Mouse (Mus musculus): ENCODE measurements around the gene Tmem127. TPM values are rescaled to one million over a fixed set of nuclear protein-coding genes. Genes with fewer than 3 reads are reported as not detected.
A peak's percentile ranks its signal among the peaks of the same experiment; 100 is the strongest.

Tmem127 gene
- polyA plus RNA-seq, 1 experiment from 2014 or later, result 58.7 TPM

DNA sequence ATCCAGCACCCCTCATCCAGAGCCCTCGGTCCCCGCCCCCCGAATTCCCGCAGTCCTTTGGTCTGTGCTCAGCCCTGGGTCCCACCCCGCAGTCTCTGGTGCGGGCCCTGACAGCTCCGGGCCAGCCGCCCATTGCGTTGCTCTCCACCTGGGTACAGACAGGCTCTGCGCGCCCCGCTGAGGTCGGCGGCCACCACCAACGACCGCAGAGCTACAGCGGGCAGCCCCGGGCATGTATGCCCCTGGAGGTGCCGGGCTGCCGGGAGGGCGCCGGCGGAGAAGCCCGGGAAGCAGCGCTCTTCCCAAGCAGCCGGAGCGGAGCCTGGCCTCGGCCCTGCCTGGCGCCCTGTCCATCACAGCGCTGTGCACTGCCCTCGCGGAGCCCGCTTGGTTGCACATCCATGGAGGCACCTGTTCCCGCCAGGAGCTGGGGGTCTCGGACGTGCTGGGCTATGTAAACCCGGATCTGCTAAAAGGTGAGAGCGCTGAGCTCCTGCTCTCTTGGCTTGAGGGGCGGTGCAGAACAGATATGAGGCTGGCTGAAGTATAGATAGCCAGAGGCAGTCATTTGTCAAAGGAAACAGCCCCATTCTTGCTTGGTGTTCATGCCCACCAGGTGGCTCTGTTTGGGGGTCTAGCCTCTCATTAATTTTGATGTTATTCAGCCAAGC lies 761 bp downstream of the Tmem127 start:
- under 1% methylated on average over 39 of the region's 39 CpGs for WGBS
- Histone ChIP-seq H3K9me3 (no peaks in the 10 kb centered on the region), H3K27me3 (no peaks in the 10 kb centered on the region), H3K27ac (replicated peaks) (peak overlapping the region; percentile 89), H3K4me1 (replicated peaks) (peaks cover 40% of the 10 kb centered on the region), H3K9ac (peak overlapping the region; percentile 96), H3K4me2 (peak overlapping the region; percentile 92), H3K4me3 (peak overlapping the region; percentile 99), H3K36me3 (peaks cover 28% of the 10 kb centered on the region)
- ATAC-seq (ENCODE audit: low FRiP score, low read depth), result peak; percentile 36

DNA sequence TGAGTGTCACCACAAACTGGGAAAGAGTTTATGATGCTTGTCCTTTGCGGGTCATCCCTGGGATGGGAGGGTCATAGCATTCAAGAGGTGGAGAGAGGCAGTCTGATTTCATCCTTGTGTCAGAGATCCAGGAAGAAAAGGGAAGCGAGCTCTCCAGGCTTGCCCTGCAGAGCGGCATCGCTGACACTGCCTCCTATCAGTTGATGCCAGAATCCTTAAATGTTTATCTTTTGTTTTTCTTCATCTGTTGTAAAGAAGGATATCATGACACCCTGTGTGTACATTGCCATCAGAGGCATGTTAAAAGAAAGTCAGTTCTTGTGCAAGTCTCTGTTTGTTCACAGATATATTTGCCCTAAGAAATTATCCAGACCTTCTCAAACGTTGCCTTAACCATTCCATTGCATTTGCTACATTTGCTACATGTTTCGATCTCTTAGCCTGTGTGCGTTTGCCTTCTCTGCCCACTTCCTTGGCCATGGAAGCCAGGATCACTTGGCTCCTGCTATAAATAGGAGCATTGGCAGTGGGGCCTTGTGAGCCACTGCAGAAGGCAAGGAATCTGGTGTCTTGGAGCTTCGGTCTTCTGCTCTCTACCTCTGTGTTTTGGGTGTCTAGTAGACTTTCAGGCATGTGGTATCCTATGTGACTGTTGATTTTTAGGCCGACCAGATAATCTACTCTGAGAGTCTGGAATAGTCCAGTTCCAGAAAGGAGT lies 2.7 kb downstream of the Tmem127 start:
- H3K27me3 ChIP-seq, result no peaks in the 10 kb centered on the region
- 92% methylated on average over 9 of the region's 9 CpGs for WGBS
- H3K36me3 ChIP-seq, result peaks cover 11% of the 10 kb centered on the region
- no peak overlapping the region for H3K4me3 ChIP-seq
- H3K4me1 ChIP-seq (replicated peaks), result peaks cover 40% of the 10 kb centered on the region
- no peak for ATAC-seq (ENCODE audit: low FRiP score, low read depth)
- no peak overlapping the region for H3K9ac ChIP-seq
- no peak overlapping the region for H3K27ac ChIP-seq (replicated peaks)
- 0 out of 2 replicates have a peak overlapping the region, but pooled peaks have one; percentile 92 for H3K4me2 ChIP-seq
- no peaks in the 10 kb centered on the region for H3K9me3 ChIP-seq

DNA sequence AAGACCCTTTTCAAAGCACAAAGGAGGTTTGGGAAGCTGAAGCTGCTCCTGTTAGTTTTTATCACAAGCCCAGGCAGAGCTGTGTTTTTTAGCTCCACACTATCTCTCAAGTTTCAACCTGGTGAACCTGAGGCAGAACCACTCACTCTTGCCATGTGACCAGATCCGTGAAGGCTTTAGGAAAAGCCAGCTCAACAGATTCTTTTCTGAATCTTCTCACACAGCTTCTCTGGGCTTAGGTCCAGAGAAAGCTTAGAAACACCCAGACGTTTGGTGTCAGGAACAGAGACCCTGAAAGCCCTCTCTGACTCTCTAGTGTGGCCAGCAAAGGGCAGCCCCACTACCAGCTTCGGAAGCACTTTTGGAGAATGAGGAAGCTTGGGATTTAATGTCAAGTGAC lies 3.7 kb downstream of the Tmem127 start:
- ATAC-seq (ENCODE audit: low FRiP score, low read depth), result no peak
- peaks cover 8% of the 10 kb centered on the region; the same call in 1 of the 2 replicates for H3K36me3 ChIP-seq
- peaks cover 36% of the 10 kb centered on the region for H3K4me1 ChIP-seq (replicated peaks)
- no peaks in the 10 kb centered on the region for H3K27me3 ChIP-seq
- 83% methylated on average over 3 of the region's 3 CpGs for WGBS
- H3K9me3 ChIP-seq, result no peaks in the 10 kb centered on the region
- H3K9ac ChIP-seq, result no peak overlapping the region
- no peak overlapping the region for H3K27ac ChIP-seq (replicated peaks)
- no peak overlapping the region for H3K4me3 ChIP-seq
- H3K4me2 ChIP-seq, result no peak overlapping the region

DNA sequence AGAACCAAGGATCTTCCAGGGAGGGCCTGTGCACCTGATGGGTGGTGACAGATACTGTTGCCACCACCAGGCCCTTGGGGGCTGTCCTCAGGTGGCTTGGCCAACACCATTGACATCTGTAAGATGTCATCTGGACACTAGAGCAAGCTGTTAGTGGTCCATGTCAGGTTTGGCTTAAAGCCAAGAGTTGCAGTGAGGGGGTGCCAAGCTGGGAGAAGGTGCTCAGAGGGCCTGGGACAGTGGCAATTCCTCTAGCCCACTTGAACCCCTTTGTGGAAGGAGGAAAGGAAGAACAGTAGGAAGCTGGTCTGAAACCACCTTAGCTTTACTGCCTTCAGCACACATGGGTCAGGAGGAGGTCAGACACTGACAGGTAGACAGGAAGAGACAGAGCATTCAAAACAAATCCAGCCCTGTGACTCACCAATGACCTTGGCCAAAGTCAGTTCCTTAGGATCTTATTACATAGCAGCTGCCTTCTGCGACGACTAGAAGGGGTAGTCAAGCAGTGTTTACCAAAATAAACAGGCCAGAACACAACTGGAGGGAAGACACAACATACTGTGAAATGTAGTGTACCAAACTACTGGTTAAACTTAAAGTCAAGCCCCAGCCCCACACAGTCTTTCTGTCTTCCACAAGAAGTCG lies 4.3 kb downstream of the Tmem127 start:
- Histone ChIP-seq H3K4me1 (replicated peaks) (peaks cover 31% of the 10 kb centered on the region), H3K9me3 (no peaks in the 10 kb centered on the region), H3K9ac (no peak overlapping the region), H3K4me2 (no peak overlapping the region), H3K4me3 (no peak overlapping the region), H3K27me3 (no peaks in the 10 kb centered on the region), H3K27ac (replicated peaks) (no peak overlapping the region), H3K36me3 (peaks cover 12% of the 10 kb centered on the region; the same call in 1 of the 2 replicates)
- 82% methylated on average over 3 of the region's 3 CpGs for WGBS
- no peak for ATAC-seq (ENCODE audit: low FRiP score, low read depth)

DNA sequence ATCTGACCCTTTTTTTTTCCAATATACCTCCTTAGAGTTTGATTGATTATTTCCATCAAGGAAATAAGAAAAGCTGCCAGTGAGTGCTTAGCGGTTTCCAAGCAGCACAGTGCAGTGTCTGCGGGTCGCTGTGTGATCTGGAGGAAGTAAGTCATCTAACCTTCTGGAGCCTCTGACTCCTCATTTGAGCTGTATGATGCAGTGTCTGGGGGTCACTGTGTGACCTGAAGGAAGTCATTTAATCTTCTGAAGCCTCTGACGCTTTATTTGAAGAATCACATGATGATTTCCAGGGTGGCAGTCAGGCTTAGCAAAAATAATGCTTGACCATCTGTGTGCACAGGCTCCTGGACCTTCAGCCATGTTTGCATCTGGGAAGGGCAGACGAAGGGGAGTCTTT lies 5.1 kb downstream of the Tmem127 start:
- no peaks in the 10 kb centered on the region for H3K27me3 ChIP-seq
- H3K4me2 ChIP-seq, result no peak overlapping the region
- H3K9me3 ChIP-seq, result no peaks in the 10 kb centered on the region
- whole genome bisulfite sequencing, result 79% methylated on average over 5 of the region's 5 CpGs
- H3K9ac ChIP-seq, result no peak overlapping the region
- H3K4me3 ChIP-seq, result no peak overlapping the region
- peaks cover 29% of the 10 kb centered on the region for H3K4me1 ChIP-seq (replicated peaks)
- ATAC-seq (ENCODE audit: low FRiP score, low read depth), result no peak
- H3K36me3 ChIP-seq, result peaks cover 20% of the 10 kb centered on the region
- H3K27ac ChIP-seq (replicated peaks), result no peak overlapping the region

DNA sequence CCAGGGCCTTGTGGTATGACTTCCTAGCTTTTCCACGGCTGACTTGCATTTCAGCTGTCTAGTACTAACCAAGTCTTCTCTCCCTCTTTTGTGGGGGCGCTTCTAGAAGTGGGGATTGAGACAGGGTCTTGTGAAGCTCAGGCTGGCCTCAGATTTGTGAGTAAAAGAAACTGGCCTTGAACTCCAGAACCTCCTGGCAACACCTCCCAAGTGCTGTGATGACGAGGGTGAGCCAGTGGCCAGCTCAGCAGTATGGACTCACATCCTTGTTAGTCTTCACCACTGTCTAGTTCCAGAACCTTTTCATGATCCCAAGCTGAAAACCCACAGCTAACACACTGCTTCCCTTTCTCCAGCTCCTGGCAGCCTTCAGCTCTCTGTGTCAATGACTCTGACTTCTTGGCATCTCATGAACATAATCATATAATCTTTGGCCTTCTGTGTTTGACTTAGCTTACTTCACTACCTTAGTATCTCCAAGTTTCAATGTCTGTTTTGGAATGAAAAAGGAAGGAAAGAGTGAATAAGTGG lies 7.0 kb downstream of the Tmem127 start:
- H3K9ac ChIP-seq, result no peak overlapping the region
- no peak for ATAC-seq (ENCODE audit: low FRiP score, low read depth)
- H3K4me1 ChIP-seq (replicated peaks), result peaks cover 17% of the 10 kb centered on the region
- H3K4me3 ChIP-seq, result no peak overlapping the region
- H3K36me3 ChIP-seq, result peaks cover 37% of the 10 kb centered on the region
- H3K27me3 ChIP-seq, result no peaks in the 10 kb centered on the region
- no peaks in the 10 kb centered on the region for H3K9me3 ChIP-seq
- H3K27ac ChIP-seq (replicated peaks), result no peak overlapping the region
- WGBS, result 85% methylated on average over 3 of the region's 3 CpGs
- H3K4me2 ChIP-seq, result no peak overlapping the region

DNA sequence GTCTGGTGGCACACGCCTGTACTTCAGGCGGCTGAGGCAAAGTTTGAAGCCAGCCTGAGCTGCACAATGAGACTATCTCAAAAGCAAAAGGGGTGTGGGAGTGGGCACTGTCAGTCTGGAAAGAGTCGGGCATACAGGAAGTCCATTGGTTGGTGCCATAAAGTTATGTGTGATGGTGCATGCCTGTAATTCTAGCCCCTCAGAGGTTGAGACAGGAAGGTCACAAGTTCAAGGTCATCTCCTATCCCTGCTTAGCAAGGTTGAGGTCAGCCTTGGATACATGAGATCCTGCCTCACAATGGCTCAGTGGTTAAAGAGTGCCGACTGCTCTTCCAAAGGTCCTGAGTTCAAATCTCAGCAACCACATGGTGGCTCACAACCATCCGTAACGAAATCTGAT lies 7.6 kb downstream of the Tmem127 start:
- H3K27me3 ChIP-seq, result no peaks in the 10 kb centered on the region
- H3K36me3 ChIP-seq, result peaks cover 39% of the 10 kb centered on the region
- WGBS, result 90% methylated on average over 6 of the region's 6 CpGs
- no peak overlapping the region for H3K27ac ChIP-seq (replicated peaks)
- H3K9ac ChIP-seq, result no peak overlapping the region
- no peak overlapping the region for H3K4me3 ChIP-seq
- H3K4me1 ChIP-seq (replicated peaks), result peaks cover 11% of the 10 kb centered on the region
- no peaks in the 10 kb centered on the region for H3K9me3 ChIP-seq
- no peak overlapping the region for H3K4me2 ChIP-seq
- no peak for ATAC-seq (ENCODE audit: low FRiP score, low read depth)

DNA sequence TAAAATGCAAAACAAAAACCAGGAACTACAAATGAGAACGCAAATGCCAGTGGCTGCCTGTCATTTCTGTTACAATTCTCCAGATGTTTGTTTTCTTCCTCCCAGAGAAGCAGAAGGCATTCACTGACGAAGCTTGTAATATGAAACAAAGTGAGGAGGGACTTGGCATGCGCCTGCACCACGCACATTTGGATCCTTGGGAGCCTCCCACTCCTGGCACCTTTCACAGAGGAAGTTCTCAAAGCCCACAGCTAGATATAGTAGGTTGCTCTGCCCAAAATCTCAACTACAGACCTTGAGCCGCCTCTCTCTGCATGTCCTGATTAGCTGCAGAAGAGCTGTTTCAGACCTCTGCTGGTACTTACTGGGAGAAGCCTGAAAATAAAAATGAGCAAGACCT lies 11.6 kb downstream of the Tmem127 start:
- no peak for ATAC-seq (ENCODE audit: low FRiP score, low read depth)
- H3K4me3 ChIP-seq, result no peak overlapping the region
- peaks cover 39% of the 10 kb centered on the region for H3K36me3 ChIP-seq
- no peak overlapping the region for H3K9ac ChIP-seq
- no peaks in the 10 kb centered on the region for H3K9me3 ChIP-seq
- no peaks in the 10 kb centered on the region for H3K4me1 ChIP-seq (replicated peaks)
- H3K4me2 ChIP-seq, result no peak overlapping the region
- H3K27ac ChIP-seq (replicated peaks), result no peak overlapping the region
- WGBS, result 90% methylated on average over 5 of the region's 5 CpGs
- H3K27me3 ChIP-seq, result no peaks in the 10 kb centered on the region

DNA sequence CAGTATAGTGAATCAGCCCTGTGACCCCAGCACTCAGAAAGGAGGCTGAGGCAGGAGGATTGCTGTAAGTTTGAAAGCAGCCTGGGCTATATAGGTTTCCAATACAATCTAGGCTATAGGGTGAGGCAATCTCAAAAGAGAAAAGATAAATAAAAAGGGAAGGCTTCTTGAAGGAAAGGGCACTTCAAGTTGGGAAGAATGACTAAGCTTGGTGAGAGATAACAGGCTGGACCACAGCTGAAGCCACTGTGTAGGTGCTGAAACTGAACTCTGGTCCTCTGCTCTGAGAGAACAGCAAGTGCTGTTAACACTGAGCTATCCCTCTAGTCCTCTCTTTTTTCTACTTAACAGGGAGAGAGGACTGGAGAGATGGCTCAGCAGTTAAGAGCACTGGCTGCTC lies 14.8 kb downstream of the Tmem127 start:
- H3K9ac ChIP-seq, result no peak overlapping the region
- no peak overlapping the region for H3K27ac ChIP-seq (replicated peaks)
- no peak overlapping the region for H3K4me3 ChIP-seq
- H3K9me3 ChIP-seq, result no peaks in the 10 kb centered on the region
- no peak overlapping the region for H3K4me2 ChIP-seq
- H3K27me3 ChIP-seq, result no peaks in the 10 kb centered on the region
- no peaks in the 10 kb centered on the region for H3K4me1 ChIP-seq (replicated peaks)
- H3K36me3 ChIP-seq, result peaks cover 22% of the 10 kb centered on the region
- no peak for ATAC-seq (ENCODE audit: low FRiP score, low read depth)

DNA sequence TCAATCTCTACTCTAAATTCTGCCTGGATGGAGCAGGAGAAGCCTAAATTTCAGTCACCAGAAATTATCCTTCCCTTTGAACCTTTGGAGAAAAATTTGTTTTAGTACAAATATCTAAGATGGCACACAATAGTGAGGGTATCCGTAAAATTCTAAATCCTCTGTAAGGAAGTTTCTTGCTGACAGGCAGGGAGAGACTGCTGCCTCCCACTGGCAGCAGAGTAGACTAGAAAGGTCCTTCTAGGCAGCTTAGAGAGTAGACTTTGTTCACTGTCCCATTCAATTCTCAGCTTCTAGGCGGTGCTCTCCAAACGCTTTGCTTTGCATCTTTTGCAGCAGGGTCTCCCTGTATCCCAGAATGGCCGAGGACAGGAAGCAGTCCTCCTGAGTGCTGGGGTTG lies 20.1 kb downstream of the Tmem127 start:
- no peak for ATAC-seq (ENCODE audit: low FRiP score, low read depth)
- Histone ChIP-seq H3K27ac (replicated peaks) (no peak overlapping the region), H3K4me3 (no peak overlapping the region), H3K4me1 (replicated peaks) (peaks cover 21% of the 10 kb centered on the region), H3K36me3 (no peaks in the 10 kb centered on the region), H3K4me2 (no peak overlapping the region), H3K9ac (no peak overlapping the region), H3K9me3 (no peaks in the 10 kb centered on the region), H3K27me3 (no peaks in the 10 kb centered on the region)
- 42% methylated on average over 4 of the region's 4 CpGs for WGBS

DNA sequence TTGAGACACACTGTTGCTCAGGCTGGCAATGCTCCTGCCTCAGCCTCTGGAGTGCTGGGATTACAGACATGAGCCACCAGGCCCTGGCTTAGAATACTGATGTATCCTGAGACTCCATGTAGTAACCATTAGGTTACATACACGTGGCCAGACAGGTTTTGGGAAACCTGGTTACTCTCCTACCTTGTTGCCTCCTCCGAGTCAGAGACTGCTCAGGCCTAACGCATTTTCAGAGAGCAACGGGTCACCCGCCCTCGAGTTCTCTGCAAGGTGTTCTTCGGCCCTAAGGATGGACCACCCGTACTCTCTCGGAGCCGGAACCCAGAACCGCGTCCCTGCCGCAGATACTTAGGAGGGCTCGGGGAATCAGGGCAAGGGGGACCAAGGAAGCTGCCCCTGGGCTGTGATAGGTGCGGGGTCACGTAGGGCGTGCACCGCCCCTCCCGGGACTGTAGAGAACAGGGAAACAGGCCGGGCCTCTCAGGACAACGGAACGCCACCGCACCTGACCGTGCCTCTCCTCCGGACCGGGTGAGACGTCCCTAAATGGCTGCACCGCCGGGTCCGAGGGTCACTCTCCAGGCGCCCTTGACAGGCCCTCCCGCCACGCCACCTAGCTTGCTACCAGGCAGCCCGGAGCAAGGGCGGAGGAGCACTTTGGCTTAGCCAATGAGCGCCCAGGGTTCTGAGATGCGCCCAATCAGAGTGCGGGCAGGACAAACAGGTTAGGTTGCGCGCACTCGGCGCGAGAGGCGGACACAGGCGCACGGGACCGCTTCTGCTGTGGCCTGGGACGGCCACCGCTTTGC lies 22.0 kb downstream of the Tmem127 start, which contains the start of gene Stard7:
TSS of gene Stard7 (plus strand) at position 728 of the 809 bp plus-strand sequence.
- Histone ChIP-seq H3K4me3 (peak within 1 kb of the TSS; percentile 98), H3K9ac (peak within 1 kb of the TSS; percentile 96), H3K4me1 (replicated peaks) (peaks cover 32% of the 10 kb centered on the region), H3K27me3 (no peaks in the 10 kb centered on the region), H3K4me2 (peak within 1 kb of the TSS; percentile 91), H3K9me3 (no peaks in the 10 kb centered on the region), H3K27ac (replicated peaks) (peak within 1 kb of the TSS; percentile 95), H3K36me3 (no peaks in the 10 kb centered on the region)
- WGBS, result under 1% methylated on average over 49 of the region's 49 CpGs
- ATAC-seq (ENCODE audit: low FRiP score, low read depth), result peak; percentile 98

Data from hindbrain, embryonic 15.5 days (tissue).